13 mouse cellular contexts compared by ENCODE assay signal in genomic region chr9:122337510-122337931, GRCm38 (mm10). TPM values are rescaled to one million over a fixed set of nuclear protein-coding genes. Genes with fewer than 3 reads are reported as not detected.
DNase-seq lines count a peak whose midpoint lies in the region; ATAC-seq and TF ChIP-seq lines count a peak whose summit lies in the region.
"Had no signal": no experiment of that assay in that cellular context is flagged by ENCODE, and none has a peak within 500 bp of the region (broad histone marks: within the 10 kb centered on the region; RNA-seq: fewer than 3 reads in every experiment).

No protein-coding gene starts in this region.

- H3K36me3 ChIP-seq in liver, adult 2 months (ENCODE audit: control insufficient read depth, insufficient read depth, low read length), result no peaks in the 10 kb centered on the region
- no peaks in the 10 kb centered on the region for H3K36me3 ChIP-seq in liver, embryonic 12.5 days
- no peaks in the 10 kb centered on the region; a peak in 1 of 4 replicates for H3K36me3 ChIP-seq in MEL (ENCODE audit: control insufficient read depth in 1 of 2, insufficient read depth in 2 of 2, low read length in 2 of 2)
- no peaks in the 10 kb centered on the region for H3K36me3 ChIP-seq in forebrain, embryonic 13.5 days (ENCODE audit: poor library complexity, severe bottlenecking)
- H3K36me3 ChIP-seq: embryonic facial prominence, embryonic 12.5 days; lung, embryonic 15.5 days had no signal

- H3K9me3 ChIP-seq in liver, embryonic 12.5 days (replicated peaks), result no peaks in the 10 kb centered on the region
- H3K9me3 ChIP-seq in MEL (replicated peaks; ENCODE audit: insufficient read depth, low read length), result no peaks in the 10 kb centered on the region
- H3K9me3 ChIP-seq in forebrain, embryonic 13.5 days (replicated peaks), result no peaks in the 10 kb centered on the region
- H3K9me3 ChIP-seq: embryonic facial prominence, embryonic 12.5 days; lung, embryonic 15.5 days had no signal

- 20% methylated on average over 8 of the region's 8 CpGs for WGBS in liver, adult 2 months
- WGBS in liver, embryonic 12.5 days (ENCODE audit: insufficient replicate concordance), result 33% methylated on average over 8 of the region's 8 CpGs
- WGBS in forebrain, embryonic 13.5 days, result 50% methylated on average over 8 of the region's 8 CpGs

- TF ChIP-seq CTCF in liver, adult 2 months (IDR thresholded peaks at IDR 0.05; ENCODE audit: low read depth, low read length), result no peak
- no peak for TF ChIP-seq CTCF in MEL (IDR thresholded peaks at IDR 0.05 in 2 of 3, conservative IDR thresholded peaks at IDR 0.05 in 1 of 3; ENCODE audit: control insufficient read depth in 1 of 3, insufficient read depth in 1 of 3, low read depth in 2 of 3, low read length in 3 of 3, poor library complexity in 1 of 3, severe bottlenecking in 1 of 3)

- H3K4me3 ChIP-seq in liver, adult 2 months (ENCODE audit: insufficient read depth, low read depth, low read length), result no peak overlapping the region
- H3K4me3 ChIP-seq in liver, embryonic 12.5 days, result no peak overlapping the region
- H3K4me3 ChIP-seq in MEL (ENCODE audit: control insufficient read depth in 1 of 2, insufficient read depth in 1 of 2, low read depth in 2 of 2, low read length in 2 of 2), result no peak overlapping the region
- no peak overlapping the region for H3K4me3 ChIP-seq in forebrain, embryonic 13.5 days
- H3K4me3 ChIP-seq: embryonic facial prominence, embryonic 12.5 days; lung, embryonic 15.5 days had no signal

- ATAC-seq in liver, embryonic 12.5 days, result no peak
- no peak for ATAC-seq in forebrain, embryonic 13.5 days
- ATAC-seq in inflammation-experienced regulatory T-cells, adult 6 months, result no peak
- ATAC-seq: forebrain, embryonic 16.5 days had no signal

- TF ChIP-seq POLR2A in liver, adult 2 months (IDR thresholded peaks at IDR 0.05; ENCODE audit: extremely low read depth, insufficient read depth, low read length), result no peak
- no peak for TF ChIP-seq POLR2A in MEL (IDR thresholded peaks at IDR 0.05; ENCODE audit: control insufficient read depth in 1 of 2, insufficient read depth in 1 of 2, low read depth in 1 of 2, low read length in 2 of 2, poor library complexity in 1 of 2)

- no peak overlapping the region for H3K27ac ChIP-seq in liver, adult 2 months (replicated peaks; ENCODE audit: insufficient read depth, low read depth, low read length)
- H3K27ac ChIP-seq in liver, embryonic 12.5 days, result no peak overlapping the region
- no peak overlapping the region for H3K27ac ChIP-seq in MEL (ENCODE audit: control insufficient read depth, low read depth, low read length)
- H3K27ac ChIP-seq in forebrain, embryonic 13.5 days, result no peak overlapping the region
- H3K27ac ChIP-seq: embryonic facial prominence, embryonic 12.5 days; lung, embryonic 15.5 days had no signal

- TF ChIP-seq EP300 in MEL (IDR thresholded peaks at IDR 0.05; ENCODE audit: low read depth in 1 of 2, low read length in 2 of 2), result no peak

- DNase-seq in liver, adult 2 months (ENCODE audit: extremely low read depth, low read depth, low spot score), result peak; percentile 83
- DNase-seq in MEL (ENCODE audit: low read depth, low spot score), result peak; percentile 23
- DNase-seq in brain, adult 2 months (ENCODE audit: low read depth, low spot score), result peak; percentile 59
- peak; percentile 65 to 83 for DNase-seq in kidney, postnatal 36 days
- DNase-seq in urinary bladder, postnatal 10 days (ENCODE audit: low spot score), result no peak
- DNase-seq: cerebellum, adult 9-11 months; heart, postnatal 4 days had no signal

- no peak for TF ChIP-seq RAD21 in MEL (IDR thresholded peaks at IDR 0.05; ENCODE audit: low read depth, low read length)

- H3K79me2 ChIP-seq in liver, adult 2 months (ENCODE audit: control insufficient read depth, insufficient read depth, low read length), result no peaks in the 10 kb centered on the region
- H3K79me2 ChIP-seq in MEL (ENCODE audit: control insufficient read depth, insufficient read depth, low read length, poor library complexity), result no peaks in the 10 kb centered on the region

- peaks cover 4% of the 10 kb centered on the region; the same call in 1 of the 2 replicates for H3K4me1 ChIP-seq in liver, adult 2 months (ENCODE audit: control insufficient read depth, insufficient read depth, low read length)
- H3K4me1 ChIP-seq in liver, embryonic 12.5 days, result no peaks in the 10 kb centered on the region
- no peaks in the 10 kb centered on the region; a peak in 1 of 4 replicates for H3K4me1 ChIP-seq in MEL (ENCODE audit: control insufficient read depth in 1 of 2, insufficient read depth in 2 of 2, low read length in 2 of 2)
- H3K4me1 ChIP-seq in forebrain, embryonic 13.5 days, result no peaks in the 10 kb centered on the region
- H3K4me1 ChIP-seq: embryonic facial prominence, embryonic 12.5 days; lung, embryonic 15.5 days had no signal

- H3K4me2 ChIP-seq in liver, embryonic 12.5 days, result no peak overlapping the region
- H3K4me2 ChIP-seq in forebrain, embryonic 13.5 days, result no peak overlapping the region
- H3K4me2 ChIP-seq: embryonic facial prominence, embryonic 12.5 days; lung, embryonic 15.5 days had no signal

- H3K9ac ChIP-seq in liver, adult 2 months (ENCODE audit: low read depth, low read length), result no peak overlapping the region
- no peak overlapping the region for H3K9ac ChIP-seq in liver, embryonic 12.5 days
- no peak overlapping the region for H3K9ac ChIP-seq in MEL (ENCODE audit: control insufficient read depth, low read depth, low read length, poor library complexity, severe bottlenecking)
- H3K9ac ChIP-seq in forebrain, embryonic 13.5 days, result no peak overlapping the region
- H3K9ac ChIP-seq: embryonic facial prominence, embryonic 12.5 days; lung, embryonic 15.5 days had no signal

- no peaks in the 10 kb centered on the region for H3K27me3 ChIP-seq in liver, adult 2 months (ENCODE audit: control insufficient read depth, insufficient read depth, low read length)
- 0 out of 2 replicates have a peak, but pooled peaks cover 6% of the 10 kb centered on the region for H3K27me3 ChIP-seq in liver, embryonic 12.5 days (replicated peaks)
- no peaks in the 10 kb centered on the region; a peak in 1 of 4 replicates for H3K27me3 ChIP-seq in MEL (ENCODE audit: control insufficient read depth in 1 of 2, insufficient read depth in 2 of 2, low read length in 2 of 2)
- no peaks in the 10 kb centered on the region; the same call in 1 of the 2 replicates for H3K27me3 ChIP-seq in forebrain, embryonic 13.5 days
- H3K27me3 ChIP-seq: embryonic facial prominence, embryonic 12.5 days; lung, embryonic 15.5 days had no signal

TF ChIP-seq in MEL, 35 proteins besides CTCF, POLR2A, EP300 and RAD21:
- TF ChIP-seq GATA1 (IDR thresholded peaks at IDR 0.05; ENCODE audit: low read depth, low read length), result no peak
- TF ChIP-seq ZNF384 (IDR thresholded peaks at IDR 0.05; ENCODE audit: low read depth, low read length), result no peak
- TF ChIP-seq TBP (IDR thresholded peaks at IDR 0.05; ENCODE audit: low read depth, low read length), result no peak
- TF ChIP-seq ETS1 (IDR thresholded peaks at IDR 0.05; ENCODE audit: low read depth, low read length), result no peak
- no peak for TF ChIP-seq MAX (IDR thresholded peaks at IDR 0.05; ENCODE audit: low read length)
- TF ChIP-seq SMC3 (IDR thresholded peaks at IDR 0.05; ENCODE audit: low read depth, low read length), result no peak
- no peak for TF ChIP-seq TCF12 (IDR thresholded peaks at IDR 0.05; ENCODE audit: low read depth, low read length)
- TF ChIP-seq USF2 (IDR thresholded peaks at IDR 0.05; ENCODE audit: borderline replicate concordance in 1 of 2, insufficient read depth in 1 of 2, low read depth in 1 of 2, low read length in 2 of 2), result no peak

RNA-seq across cellular contexts. Expression of gene Abhd5, which starts 13.9 kb away (rescaled TPM):
- total RNA-seq in liver, adult 2 months (2014; rRNA removed), result 19.5 and 20.3 TPM in 2 replicates
- polyA plus RNA-seq in liver, adult 2 months (2012; rRNA removed), result 15.9 and 17.3 TPM in 2 replicates
- 21.1 and 21.2 TPM in 2 replicates for polyA plus RNA-seq in liver, embryonic 12.5 days (2016; fragmentation: Nextera tagmentation; extraction: Ambion mirVana)
- 14.2 and 14.3 TPM in 2 replicates for total RNA-seq in MEL (2012; rRNA removed)
- 10 to 100 TPM in 1 of 2 experiments, not detected in 1; 20.2 TPM for polyA plus RNA-seq in MEL (2012; ENCODE audit: insufficient read depth in 1 of 2, insufficient read length in 2 of 2, low read depth in 1 of 2, low replicate concordance in 2 of 2, missing spikeins in 1 of 2)
- 15.9 and 20.7 TPM in 2 replicates for polyA plus RNA-seq in forebrain, embryonic 13.5 days (2015; fragmentation: Nextera tagmentation; extraction: Ambion mirVana)
- 10 to 100 TPM; 11.3 to 21.8 (median 13.0) TPM for polyA plus RNA-seq in inflammation-experienced regulatory T-cells, adult 6 months (2017; shearing (Covaris generic))

RNA-seq across cellular contexts. Expression of gene Ano10, which starts 43.3 kb away (rescaled TPM):
- total RNA-seq in liver, adult 2 months (2014; rRNA removed), result 12.2 and 13.0 TPM in 2 replicates
- 12.5 and 13.5 TPM in 2 replicates for polyA plus RNA-seq in liver, adult 2 months (2012; rRNA removed)
- 10.9 and 11.2 TPM in 2 replicates for polyA plus RNA-seq in liver, embryonic 12.5 days (2016; fragmentation: Nextera tagmentation; extraction: Ambion mirVana)
- 0.29 and 0.54 TPM in 2 replicates for total RNA-seq in MEL (2012; rRNA removed)
- 1 to 10 TPM in 1 of 2 experiments, not detected in 1; 3.1 TPM for polyA plus RNA-seq in MEL (2012; ENCODE audit: insufficient read depth in 1 of 2, insufficient read length in 2 of 2, low read depth in 1 of 2, low replicate concordance in 2 of 2, missing spikeins in 1 of 2)
- 29.5 and 36.5 TPM in 2 replicates for polyA plus RNA-seq in forebrain, embryonic 13.5 days (2015; fragmentation: Nextera tagmentation; extraction: Ambion mirVana)
- polyA plus RNA-seq in inflammation-experienced regulatory T-cells, adult 6 months (2017; shearing (Covaris generic)), result 10 to 100 TPM; 13.5 to 24.3 (median 19.2) TPM
